Mouse (Mus musculus) granulocyte monocyte progenitor cell, adult 5-6 weeks (primary cell): ENCODE results near the gene Zpr1. TPM values are rescaled to one million over a fixed set of nuclear protein-coding genes. Genes with fewer than 3 reads are reported as not detected.
"Not testable (repeated sequence)": the region's sequence is repeated elsewhere in the genome, so short reads cannot be mapped to it uniquely, and the experiment has no call there.

Experiments used
- ATAC-seq: replicated peaks from 2 replicates; pipeline ENCODE4 v1.8.0; 2016; ENCODE audit warnings: mild to moderate bottlenecking, moderate TSS enrichment, inconsistent platforms; ENCODE audit not compliant: poor library complexity, severe bottlenecking
- total RNA-seq, 2 experiments: library from RNA; stranded (forward) in 1 of 2; stranded (reverse) in 1 of 2; fragments of 200-712, 200-1000 nt in 1 of 2; fragments of >200 nt in 1 of 2; fragmentation: Nextera tagmentation in 1 of 2; gene quantifications; 2 replicates each; pipeline ENCODE4 v1.2.3; 2014 to 2017

Zpr1 gene
- total RNA-seq, 2 experiments from 2014 or later, result 28.1 to 36.1 TPM

DNA sequence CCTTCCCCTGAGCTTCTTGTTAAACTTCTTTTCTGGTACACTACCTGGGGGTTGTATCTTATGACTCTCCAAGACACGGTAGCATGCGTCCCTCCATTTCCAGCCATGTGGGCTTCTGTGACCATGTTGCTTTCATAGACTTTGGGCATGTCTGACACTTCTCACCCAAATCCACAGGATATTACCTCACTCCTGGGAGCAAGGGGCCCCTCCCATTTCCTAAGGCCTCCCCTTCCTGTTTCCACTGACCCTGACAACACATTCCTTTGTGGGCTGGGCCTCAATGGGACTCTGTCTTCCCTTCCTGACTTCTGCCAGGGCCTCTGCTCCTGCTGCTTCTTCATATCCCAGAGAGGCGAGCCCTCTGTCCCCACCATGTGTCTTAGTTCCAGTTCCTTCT, 15.3 kb upstream of the Zpr1 start:
- ATAC-seq, result peak; percentile 89

DNA sequence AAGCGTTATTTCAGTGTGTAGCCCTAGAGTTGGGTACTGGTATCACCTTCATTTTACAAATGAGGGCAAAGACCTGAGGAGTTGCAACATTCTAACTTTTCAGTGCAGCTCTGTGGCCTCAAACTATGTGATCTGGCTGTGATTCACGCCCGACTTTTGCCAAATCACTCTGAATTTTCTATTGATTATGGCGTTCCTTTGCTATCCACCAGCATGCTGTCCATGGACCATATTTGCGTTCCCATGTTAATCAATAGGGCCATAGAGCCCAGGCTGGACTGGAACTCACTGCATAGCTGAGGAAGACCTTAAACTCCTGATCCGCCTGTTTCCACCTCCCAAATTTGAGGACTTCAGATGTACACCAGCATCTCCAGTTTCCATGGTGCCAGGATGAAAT, 13.8 kb upstream of the Zpr1 start:
- ATAC-seq, result no peak

DNA sequence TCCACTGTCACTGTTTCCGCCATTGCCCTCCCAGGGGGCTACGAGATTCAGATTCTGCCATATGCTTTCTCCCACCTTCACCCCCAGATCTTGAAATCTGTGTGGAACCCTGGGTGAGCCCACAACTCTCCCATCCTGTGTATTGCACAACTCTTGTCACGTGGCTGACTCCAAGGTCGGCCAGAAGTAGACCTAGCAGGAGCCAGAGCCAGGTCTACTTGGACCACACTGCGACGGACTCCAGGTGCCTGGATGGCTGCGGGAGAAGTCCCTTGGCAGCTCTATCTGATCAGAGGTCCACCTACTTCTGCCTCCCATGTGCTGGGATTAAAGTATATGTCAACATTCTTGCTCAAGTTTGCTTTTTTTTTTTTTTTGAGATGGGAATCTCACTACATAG, 11.7 kb upstream of the Zpr1 start:
- 0 out of 2 replicates have a peak, but pooled peaks have one; percentile 31 for ATAC-seq

DNA sequence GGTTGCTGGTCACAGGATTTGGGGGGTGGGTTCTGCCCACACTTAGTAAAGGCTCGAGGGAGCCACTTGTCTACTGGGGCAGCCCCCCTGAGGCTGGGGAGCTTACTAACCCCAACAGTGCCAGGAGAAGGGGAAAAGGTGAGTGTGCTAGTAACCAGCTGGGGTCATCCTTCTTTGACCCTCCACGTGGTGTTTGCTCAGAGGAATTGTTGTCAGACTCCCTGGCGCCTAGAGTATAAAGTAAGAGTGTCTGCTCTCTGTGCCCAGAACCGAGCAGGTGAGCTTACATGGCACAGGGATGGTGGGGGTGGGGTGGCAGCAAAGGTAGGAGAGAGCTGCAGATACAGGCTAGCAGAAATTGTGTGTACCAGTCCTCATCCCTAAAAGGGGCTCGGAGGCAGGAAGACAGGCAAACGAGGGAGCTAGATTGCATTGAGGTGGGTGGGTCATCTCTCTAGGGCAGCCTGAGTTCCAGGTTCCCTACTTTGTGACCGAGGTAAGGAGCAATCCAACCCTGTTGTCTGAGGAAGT, 4.5 kb upstream of the Zpr1 start, which contains the start of gene Apoa5:
Apoa5 (plus strand) TSS at position 291 of the 531 bp plus-strand sequence.
- no peak for ATAC-seq

DNA sequence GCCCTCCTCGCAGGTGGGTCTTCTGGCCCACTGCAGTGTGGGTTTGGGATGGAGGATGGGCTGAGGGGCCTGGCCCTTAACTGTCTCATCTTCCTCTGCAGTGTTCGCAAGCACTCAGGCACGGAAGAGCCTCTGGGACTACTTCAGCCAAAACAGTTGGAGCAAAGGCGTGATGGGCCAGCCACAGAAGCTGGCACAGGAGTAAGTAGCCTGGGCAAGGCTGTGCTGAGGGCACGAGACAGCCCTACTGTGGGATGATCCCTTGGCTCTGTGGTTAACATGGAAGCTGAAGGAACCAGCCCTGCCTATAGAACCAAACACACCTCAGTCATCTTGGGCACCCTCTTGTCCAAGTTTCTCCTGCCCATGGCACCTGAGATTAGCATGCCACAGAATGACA, 3.7 kb upstream of the Zpr1 start:
- no peak for ATAC-seq

DNA sequence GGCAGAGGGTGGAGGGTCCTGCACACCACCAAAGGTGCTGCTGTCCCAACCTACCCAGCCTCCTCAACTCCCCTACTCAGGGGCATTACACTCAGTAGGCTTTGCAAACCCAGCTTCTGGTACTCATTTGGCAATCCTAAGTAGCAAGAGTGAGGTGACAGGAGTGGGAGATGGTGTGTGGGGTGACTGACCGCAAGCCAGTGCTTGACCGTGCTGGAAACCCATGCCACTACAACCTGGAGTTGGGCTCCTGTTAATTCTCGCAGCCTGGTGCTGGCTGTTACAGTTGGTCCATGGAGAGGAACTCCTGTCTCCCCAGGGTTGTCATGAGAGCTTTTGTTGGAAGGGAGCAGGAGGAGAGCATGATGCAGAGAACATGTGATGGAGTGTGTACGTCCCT, 2.1 kb upstream of the Zpr1 start:
- ATAC-seq, result no peak

DNA sequence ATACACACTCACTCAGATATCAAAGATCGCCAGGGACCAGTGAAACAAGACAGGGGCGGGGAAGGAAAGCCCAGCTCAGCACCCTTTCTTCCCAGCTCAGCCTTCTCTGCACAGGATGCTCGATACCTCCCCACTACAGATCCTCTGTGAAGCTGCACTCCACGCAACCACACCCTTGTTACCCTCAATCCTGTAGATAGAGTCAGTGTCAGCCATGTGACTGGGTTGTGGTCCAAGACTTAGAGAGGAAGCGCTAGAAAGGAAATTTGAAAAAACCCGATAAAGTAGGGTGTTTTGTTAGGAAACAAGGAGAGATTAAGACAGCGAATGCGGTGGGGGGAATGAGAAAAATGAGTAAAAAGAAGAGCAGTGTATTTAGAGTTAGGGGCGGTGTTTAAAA, 794 bp upstream of the Zpr1 start:
- no peak; the same call in 1 of the 2 replicates for ATAC-seq

DNA sequence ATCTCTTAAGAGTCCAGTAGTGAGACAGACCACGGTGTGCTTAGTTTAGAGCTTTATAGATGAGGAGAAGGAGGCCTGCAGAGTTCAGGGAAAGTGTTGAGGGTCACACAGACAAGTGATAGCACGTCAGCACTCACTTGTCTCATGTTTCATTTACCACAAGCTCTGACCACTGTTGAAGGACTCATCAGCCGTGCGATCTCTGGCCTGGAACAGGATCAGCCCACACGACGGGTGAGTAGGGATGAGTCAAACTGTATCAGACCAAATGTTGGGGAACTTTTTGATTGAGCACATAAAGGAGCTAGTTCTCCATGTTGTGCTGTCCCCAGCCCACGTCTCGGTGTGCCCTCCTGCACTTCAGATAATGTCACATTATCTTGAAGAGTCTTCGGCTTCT, 1.6 kb downstream of the Zpr1 start:
- ATAC-seq, result no peak

DNA sequence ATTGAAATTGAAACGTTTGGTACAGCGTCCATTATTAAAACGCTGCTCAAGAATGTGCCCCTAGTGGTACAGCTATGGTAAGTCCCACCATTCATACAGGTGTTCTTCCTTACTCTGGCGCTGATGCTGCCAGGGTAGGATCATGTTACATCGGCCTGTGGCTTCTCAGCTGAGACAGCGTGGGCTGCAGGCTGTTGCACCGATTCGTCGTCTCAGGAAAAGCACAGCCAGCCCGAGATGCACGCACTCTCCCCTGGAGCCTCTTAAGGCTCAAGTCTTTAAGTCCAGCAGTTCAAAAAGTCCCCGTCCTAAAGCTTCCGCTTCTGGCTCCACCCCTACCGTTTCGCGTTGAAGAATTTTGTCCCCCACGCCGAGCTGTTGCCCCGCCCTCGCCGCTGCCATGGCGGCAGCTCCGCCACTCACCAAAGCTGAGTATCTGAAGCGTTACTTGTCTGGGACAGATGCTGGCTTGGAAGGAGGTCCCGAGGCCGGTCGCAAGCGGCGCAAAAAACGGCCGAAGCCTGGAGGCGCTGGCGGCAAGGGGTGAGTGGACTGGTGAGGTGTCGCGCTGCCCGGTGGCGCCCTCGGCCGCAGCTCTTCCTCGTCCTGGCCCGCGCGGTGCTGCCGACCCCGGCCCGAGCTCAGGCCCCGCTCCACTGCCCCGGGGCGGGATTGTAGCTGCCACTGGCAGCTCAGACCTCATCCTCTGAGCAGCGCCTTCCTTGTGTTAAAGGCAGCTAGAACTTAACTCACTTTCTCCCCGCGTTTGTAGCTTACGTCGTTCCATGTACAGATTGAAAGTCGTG, 10.0 kb downstream of the Zpr1 start, which contains the start of gene Bud13:
Bud13 (plus strand) TSS at position 378 of the 806 bp plus-strand sequence.
- peak; percentile 93 for ATAC-seq

DNA sequence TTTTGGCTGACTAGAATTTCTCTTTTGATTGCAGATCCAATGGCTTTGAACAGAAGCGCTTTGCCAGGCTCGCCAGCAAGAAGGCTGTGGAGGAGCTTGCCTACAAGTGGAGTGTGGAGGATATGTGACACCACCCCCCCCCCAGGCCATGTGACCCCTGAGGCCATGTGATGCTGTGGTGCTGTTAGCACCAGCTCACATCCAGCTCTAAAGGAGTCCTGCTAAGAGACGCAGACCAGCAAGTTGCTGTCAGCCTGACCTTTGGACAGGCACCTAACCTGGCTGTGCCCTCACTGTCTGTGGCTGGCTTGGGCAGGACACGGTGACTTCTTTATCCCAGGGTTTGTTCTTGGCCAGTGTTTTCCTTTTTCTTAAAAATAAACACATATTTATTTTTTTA, 25.5 kb downstream of the Zpr1 start:
- ATAC-seq, result no peak

DNA sequence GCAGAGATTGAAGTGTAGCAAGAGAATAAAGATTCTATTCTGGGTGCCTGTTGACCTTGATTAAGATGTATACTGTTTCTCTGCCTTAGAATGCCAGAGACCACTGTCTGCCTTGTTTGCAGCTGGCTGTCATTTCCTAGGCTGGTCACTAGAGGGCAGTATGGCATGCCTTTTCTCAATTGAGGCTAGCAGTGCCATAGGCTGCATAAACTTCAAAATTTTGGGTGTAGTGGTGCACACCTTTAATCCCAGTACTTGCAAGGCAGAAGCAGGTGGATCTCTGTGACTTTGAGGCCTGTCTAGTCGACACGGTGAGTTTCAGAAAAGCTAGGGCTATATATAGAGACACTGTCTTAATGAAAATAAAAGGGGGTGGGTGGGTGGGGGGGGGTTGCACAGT, 29.3 kb downstream of the Zpr1 start:
- peak; percentile 84 for ATAC-seq

DNA sequence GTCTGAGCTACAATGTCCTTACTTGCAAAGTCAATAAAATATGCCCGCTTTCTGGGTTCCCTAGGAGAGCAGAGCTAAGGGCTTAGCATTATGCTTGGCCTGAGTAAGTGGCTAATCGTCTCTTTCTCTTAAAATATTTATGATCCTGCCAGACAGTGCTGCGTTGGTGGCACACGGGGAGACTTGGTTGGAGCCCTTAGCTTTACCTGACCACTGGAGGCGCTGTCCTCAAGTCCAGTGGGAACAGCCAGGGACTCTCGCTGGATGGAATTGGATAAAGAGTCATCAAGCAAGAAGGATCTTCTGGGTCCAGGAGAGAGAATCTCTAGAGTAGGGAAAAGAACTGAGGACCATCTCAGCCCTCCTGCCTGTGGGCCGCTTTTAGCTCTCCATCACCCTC, 36.3 kb downstream of the Zpr1 start:
- no peak for ATAC-seq

DNA sequence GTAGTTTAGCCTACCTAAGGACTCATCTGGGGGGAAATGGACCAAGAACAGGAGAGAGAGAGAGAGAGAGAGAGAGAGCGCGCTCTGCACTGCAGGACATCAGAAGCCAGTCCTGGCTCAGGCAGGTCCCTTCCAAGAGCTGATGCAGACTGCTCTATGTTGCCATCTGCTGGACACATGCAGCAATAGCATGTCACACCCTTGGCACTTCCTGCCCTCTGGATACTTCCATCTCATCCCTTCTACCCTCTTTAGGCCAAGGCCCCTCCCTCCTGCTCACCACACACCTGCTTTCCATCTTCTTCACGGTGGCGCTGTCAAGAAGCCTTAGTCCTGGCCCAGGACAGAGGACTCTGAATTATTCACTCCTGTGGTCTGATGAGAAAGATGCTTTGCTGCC, 41.6 kb downstream of the Zpr1 start:
- ATAC-seq, result peak; percentile 95

DNA sequence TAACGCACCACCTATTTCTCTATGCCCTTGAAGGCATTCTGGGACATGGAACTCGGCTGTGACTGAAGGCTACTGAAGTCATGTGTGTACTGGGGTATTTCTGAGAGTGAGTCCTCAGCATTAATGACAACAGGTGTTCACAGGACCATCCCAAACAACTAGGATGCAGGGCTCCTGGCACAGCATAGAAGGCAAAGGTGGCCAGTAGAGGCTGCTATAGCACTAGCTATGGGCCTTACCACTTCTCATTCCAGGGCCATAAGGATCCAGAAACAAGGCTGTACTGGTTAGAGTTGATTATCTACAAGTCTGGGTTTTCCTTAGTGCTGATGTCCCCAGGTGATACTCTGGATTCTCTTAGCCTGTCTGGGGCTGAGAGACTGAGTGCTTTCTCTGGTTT, 42.1 kb downstream of the Zpr1 start:
- ATAC-seq, result no peak

DNA sequence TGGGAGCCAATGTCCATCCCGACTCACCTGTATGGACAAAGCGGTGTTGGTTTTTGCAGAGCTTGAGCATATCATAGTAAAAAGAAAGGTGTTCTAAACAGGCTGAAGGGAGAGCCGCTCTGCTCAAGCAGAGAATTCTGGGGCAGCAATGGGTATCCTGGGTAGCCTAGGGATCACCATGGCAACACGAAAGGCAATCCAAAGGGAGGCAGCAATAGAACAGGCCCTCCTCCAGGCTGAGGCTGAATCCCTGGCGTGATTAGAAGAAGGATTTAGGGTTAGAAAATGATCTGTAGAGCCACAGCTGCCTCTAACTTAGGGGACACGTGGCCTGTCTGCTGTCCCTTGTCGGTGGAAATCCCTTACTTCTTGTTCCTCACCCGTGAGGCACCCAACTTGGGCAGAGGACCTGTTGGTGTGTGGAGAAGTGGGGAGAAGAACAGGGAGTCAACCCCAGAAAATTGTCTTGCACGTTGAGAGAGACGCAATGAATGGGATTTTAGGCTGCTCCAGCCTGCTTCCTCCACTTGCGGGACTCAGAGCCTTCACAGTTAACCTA, 43.0 kb downstream of the Zpr1 start:
- ATAC-seq, result no peak

DNA sequence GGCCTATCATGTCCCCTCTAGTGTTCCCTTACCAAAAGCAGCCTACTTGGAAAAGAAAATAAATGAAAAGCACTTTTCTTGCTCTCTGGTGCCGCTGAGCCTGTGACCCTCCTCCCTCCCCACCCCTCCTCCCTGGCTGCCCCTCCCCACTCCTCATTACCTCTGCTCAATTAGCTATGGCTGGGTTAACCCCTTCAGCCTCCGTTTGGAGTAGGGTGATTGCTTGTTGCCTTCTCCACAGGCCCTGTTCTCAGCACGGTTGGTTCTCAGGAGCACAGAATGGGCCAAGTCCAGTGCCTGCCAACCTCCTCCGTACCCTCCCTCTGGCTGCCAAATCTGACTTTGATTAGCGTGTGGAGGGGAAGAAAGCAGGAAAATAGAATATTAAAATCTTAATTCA, 43.5 kb downstream of the Zpr1 start:
- no peak for ATAC-seq

DNA sequence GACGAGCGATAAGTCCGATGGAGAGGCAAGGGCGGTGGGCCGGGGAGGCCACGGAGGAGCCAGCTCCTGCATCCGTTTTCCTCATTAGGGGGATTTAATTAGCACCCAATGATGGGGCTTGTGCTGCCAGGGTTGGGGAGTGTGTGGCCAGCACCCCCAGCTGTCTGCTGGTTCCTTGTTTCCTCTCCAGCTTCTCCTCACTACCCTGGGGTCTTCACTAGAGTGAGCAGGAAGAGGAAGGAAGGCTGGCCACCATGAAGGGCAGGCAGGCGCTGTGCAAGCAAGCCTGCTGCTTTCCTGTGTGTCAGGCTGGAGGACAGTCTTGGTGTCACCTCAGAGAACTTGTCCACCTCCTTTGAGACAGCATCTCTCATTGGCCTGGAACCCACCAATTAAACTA, 44.0 kb downstream of the Zpr1 start:
- no peak for ATAC-seq

DNA sequence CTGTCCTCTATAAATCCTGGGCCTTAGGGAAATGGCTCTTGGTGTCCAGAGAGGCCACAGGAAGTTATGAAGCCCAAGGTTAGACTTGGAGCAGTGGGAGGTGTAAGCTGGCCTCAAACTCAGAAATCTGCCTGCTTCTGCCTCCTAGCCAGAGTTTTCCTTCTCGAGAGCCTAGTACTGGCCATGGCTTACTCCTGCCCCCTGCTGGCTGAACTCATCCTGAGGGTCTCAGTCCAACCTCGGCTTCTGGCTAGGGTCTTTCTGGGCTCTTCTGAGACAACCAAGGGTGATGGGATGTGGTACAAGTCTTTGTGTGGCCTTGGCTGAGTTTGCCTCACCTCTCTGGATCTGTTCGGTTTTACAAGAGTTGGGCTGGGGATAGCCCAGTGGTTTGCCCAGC, 45.1 kb downstream of the Zpr1 start:
- no peak for ATAC-seq

DNA sequence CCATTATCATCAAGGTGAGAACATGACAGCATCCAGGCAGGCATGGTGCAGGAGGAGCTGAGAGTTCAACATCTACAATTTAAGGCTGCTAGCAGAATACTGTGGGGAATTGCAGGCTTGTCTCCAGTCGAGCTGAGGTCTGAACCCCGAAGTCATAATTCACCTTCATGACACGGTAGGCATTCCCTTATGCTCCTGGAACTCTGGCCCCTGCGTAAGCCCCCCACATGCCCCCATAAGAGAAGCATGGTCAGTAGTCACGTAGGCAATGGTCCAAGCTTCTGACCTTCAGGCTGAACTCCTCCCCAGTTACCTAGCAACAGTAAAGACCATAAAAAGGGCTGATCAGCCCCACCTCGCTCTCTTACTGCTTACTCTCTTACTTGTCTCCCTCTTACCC, 47.0 kb downstream of the Zpr1 start, which contains the start of gene 4931429L15Rik:
4931429L15Rik (minus strand) TSS at position 101 of the 400 bp plus-strand sequence.
- ATAC-seq, result not testable (repeated sequence)

DNA sequence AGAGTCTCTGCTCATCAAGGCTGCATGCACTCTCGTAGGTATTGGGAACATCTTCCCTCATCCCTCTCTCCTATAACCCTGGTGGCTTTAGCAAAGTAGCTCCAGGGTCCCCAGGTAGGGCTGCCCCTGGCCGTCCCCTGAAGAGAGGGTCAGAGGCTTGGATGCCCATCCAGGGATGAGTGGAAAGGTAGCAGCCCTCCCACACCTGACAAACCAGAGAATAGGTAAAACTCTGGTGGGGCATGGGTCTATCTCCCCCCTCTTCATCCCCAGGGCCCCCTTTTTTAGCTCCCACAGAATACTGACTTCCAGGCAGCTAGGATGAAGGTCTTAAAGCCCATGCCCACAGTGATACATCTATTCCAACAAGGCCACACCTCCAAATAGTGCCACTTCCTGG, 47.6 kb downstream of the Zpr1 start:
- no peak for ATAC-seq

DNA sequence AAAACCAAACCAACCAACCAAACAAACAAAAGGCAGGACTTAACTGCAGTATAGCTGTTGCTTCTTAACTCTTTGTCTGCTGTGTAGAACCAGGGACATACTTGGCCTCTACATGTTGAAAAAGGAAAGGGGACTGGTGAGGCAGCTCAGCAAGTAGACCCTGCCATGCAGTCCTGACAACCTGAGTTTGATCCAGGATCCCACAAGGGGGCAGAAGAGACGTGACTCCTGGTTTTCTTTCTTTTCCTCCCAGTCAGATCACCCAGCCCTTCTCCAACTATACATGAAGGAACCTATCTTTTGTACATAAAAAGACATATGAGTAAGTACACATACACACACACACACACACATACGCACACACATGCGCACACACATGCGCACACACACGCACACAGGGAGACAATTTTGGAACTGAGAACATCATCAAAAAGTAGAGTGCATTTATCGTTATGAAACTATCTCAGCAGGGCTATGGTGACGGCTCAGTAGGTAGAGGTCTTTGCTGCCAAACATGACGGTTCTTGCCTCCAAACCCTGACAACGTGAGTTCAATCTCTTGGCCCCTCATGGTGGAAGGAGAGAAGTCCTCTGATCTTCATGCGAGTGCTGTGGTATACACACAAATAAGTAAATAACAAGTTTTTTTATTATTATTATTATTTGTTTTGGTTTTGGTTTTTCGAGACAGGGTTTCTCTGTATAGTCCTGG, 54.0 kb downstream of the Zpr1 start:
- ATAC-seq, result no peak
